Mouse (Mus musculus): ENCODE measurements around the gene Gm6583. TPM values are rescaled to one million over a fixed set of nuclear protein-coding genes. Genes with fewer than 3 reads are reported as not detected.

The Gm6583 gene
- polyA plus RNA-seq, 1 experiment, result not detected

DNA sequence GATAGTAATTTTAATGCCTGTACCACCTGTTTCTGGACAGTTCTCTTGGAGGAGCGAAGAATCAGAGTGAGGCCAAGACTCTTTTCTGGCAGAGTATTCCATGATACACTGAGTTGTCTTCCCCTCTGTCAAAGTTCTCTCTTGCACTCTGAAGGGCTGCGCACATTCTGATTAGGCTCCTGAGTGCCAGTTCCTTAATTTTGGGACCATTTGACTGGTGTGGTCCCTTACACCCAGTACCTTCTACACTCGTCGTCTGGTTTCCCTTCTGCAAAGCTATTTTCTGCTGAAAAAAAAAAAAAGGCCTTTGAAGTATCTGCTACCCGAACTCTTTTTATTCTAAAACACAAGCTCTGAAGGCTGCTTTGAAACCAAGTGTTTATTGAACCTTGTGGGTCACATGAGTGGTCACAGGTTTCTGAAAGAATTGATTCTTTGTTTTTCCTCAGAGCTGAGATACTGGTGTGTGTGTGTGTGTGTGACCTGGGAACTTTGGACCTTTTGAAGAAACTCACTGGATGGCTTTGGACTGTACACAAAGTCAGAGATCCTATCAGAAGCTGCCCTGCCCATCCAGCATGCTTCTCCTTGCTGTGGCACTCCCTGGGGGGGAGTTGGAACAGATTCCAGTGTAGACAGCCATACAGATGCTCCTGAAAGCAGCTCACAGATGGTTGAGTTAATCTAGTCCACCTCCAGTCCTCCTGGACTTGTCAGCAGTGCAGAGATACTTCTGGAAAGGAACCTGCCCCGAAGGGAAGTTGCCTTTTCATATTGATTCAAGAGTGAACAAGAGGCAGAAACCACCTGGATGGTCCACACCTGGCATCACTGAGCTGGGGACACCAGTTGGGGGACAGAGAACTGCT, 11.5 kb downstream of the Gm6583 start:
- TF ChIP-seq GATA1 (IDR thresholded peaks at IDR 0.05; ENCODE audit: low read length), result no peak

- TF ChIP-seq GATA1 (IDR thresholded peaks at IDR 0.05; ENCODE audit: low read length), result no peak
Observed at GRCm38 (mm10) chr5:112343205-112343595, 12.6 kb downstream of the Gm6583 start.

GRCm38 (mm10) chr5:112342463-112343204, 13.2 kb downstream of the Gm6583 start, which contains the start of the genes Srrd and Hps4:
Gene Srrd (minus strand): TSS chr5:112343040.
Gene Hps4 (plus strand): TSS chr5:112343083.
- no peak for TF ChIP-seq GATA1 (IDR thresholded peaks at IDR 0.05; ENCODE audit: low read length)

DNA sequence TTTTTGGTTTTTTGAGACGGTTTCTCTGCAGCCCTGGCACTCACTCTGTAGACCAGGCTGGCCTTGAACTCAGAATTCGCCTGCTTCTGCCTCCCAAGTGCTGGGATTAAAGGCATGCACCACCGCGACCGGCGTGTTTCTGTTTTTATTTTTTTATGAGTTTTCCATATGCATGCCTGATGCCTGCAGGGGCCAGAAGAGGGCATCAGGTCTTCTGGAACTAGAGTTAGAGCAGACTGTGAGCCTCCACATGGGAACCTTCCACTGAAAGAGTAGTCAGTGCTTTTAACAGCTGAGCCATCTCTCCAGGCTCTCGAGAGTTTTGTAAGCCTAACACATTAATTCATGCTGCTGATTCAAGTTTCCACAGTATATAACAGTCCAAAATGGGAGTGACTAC, 16.6 kb downstream of the Gm6583 start:
- TF ChIP-seq GATA1 (IDR thresholded peaks at IDR 0.05; ENCODE audit: low read length), result no peak

DNA sequence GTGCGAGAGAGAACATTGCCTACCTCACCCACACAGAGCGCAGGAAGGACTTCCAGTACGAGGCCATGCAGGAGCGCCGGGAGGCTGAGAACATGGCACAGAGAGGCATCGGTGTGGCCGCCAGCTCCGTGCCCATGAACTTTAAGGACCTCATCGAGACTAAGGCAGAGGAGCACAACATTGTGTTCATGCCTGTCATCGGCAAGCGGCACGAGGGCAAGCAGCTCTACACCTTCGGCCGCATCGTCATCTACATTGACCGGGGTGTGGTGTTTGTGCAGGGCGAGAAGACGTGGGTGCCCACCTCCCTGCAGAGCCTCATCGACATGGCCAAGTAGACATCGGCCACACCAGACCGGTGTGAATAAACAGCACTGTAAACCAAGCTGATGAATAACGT, 18.8 kb downstream of the Gm6583 start:
- no peak for TF ChIP-seq GATA1 (IDR thresholded peaks at IDR 0.05; ENCODE audit: low read length)

- no peak for TF ChIP-seq GATA1 (IDR thresholded peaks at IDR 0.05; ENCODE audit: low read length)
Observed at GRCm38 (mm10) chr5:112335473-112335872, 20.4 kb downstream of the Gm6583 start.

DNA sequence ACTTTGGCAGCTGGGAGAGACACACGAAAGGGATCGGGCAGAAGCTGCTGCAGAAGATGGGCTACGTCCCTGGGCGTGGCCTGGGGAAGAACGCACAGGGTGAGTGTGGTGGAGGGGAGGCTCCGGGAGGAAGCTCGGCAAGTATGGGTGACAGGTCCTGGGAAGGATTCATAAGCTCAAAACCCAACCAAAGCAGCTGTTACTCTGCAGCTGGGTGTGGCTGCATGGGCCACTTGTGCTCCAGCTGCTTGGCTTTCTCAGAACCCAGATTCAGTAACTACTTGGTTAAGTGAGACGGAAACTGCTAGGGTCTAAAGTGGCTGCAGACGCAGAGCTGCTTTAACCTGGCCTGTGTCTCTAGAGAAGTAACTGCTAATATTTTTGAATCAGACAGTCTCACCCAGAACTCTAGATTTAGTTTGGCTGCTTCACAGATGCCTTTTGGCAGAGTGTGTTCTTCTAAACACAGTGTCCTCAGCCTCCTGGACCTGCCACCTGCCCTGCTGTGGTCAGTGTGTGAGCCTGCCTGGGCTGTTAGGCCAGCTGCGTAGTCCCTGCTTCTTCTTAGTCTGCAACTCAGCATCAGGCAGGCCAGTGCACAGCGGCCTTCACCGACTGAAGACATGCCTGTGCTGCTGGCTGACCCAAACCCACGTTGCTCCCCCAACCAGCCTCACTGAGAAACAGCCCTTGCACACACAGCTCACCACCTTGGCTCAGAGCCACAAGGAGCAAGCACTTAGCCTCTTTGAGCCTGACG, 25.8 kb downstream of the Gm6583 start:
- no peak for TF ChIP-seq GATA1 (IDR thresholded peaks at IDR 0.05; ENCODE audit: low read length)

DNA sequence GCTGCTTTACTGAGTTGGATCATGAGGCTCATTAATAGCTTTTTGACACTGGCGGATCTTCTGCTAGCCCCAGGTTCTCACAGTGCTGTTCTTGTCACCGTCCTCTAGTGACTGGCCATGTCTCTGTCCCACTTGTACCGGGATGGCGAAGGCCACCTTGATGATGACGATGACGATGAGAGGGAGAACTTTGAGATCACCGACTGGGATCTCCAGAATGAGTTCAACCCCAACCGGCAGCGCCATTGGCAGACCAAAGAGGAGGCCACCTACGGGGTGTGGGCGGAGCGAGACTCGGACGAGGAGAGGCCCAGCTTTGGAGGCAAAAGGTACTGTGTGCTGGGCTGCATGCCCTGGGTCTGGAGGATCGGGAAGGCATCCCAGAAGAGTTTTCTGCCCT, 28.0 kb downstream of the Gm6583 start:
- no peak for TF ChIP-seq GATA1 (IDR thresholded peaks at IDR 0.05; ENCODE audit: low read length)

DNA sequence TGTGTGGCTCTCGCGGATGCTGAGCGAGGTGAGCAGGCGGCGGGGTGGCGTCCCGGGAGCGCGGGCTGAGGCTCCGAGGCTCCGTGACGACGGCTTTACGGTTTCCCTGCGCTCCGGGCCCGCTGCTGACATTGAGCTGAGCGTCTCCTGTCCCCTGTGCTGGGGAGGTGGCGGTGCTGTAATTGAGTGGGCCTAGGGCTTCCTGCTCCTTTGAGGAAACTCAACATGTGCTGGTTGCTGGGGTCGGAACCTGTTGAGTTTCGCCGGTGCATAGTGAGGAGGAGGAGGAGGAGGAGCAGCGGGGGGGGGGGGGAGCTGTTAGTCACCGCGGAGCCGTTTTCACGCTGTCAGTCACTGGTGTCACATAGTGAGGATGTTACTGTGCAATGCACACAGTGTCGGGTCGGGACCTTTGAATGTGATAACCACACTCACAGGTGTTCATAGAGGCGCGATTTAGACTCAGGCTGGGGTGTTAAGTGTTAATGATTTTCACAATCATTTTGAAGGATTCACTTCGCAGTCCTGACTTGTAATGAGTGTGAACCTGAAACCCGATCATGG, 29.3 kb downstream of the Gm6583 start:
- no peak for TF ChIP-seq GATA1 (IDR thresholded peaks at IDR 0.05; ENCODE audit: low read length)

DNA sequence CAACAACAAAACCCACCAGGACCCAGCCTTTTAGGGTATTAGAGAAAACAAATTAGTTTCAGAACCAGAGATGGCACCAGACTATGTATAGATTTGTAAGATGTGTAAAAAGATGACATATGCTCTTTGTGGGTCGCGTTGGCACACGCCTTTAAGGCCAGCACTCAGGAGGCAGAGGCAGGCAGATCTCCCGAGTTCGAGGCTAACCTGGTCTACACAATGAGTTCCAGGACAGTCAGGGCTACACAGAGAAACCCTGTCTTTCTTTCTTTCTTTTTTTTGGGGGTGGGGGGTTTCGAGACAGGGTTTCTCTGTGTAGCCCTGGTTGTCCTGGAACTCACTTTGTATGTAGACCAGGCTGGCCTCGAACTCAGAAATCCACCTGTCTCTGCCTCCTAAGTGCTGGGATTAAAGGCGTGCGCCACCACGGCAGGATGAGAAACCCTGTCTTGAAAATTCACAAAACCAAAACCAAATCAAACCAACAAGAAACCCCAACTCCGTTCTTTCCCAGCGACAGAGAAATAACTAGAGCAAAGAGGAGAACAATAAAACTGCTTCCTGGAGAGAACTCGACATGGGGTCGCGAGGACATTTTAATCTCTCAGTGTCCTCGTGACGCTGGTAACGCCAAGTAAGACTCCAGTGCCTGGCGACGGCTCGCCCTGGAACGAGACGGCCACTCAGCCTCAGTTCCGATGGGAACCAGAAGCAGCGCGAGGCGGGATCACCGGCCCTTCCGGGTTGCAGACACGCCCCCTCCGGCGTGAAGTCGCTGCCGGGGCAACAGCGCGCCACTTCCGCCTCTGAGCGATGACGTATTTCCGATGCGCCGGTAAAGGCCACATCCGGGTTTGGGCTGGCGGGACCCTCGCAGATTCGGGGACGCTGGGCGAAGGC, 30.0 kb downstream of the Gm6583 start, which contains the start of gene Tfip11:
Tfip11 (plus strand) TSS at position 813 of the 900 bp plus-strand sequence.
- no peak for TF ChIP-seq GATA1 (IDR thresholded peaks at IDR 0.05; ENCODE audit: low read length)

DNA sequence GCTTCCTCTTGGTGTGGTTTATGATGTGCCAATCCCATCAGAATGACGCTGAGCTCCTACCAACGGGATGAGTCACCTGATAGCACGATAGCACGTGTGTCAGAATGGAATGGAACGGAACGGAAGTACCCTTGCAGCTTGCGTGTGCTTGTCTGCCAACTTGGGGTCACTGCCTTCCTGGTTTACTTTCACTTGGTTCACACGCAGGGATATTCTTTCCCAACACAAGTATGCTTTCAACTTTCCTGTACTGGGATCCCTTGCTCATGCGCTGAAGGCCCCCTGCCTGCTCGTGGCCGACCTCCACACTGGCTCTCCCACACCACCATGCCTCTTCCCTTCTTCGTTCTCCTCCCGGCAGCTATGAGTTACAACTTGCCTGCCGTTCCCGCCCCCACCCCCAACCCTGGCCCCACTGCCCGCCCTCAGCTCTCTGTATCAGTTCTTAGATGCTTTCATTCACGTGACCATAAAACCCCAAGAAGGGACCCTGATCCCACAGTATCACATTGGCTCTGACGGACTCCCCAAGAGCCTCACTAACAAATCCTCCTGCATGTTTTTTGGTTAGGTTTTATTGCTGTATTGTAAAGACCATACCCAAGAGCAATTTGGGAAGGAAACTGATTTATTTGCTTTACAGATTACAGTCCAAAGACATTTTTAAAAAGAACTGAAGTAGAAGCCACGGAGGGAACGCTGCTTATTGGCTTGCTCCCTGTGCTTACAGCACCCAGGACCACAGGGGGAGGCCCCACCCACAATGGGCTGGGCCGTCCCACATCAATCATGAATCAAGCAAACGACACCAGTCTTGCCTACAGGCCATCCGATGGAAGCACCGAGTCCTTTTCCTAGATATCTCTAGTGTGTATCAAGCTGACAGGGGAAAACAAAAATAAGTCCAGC, 30.9 kb downstream of the Gm6583 start:
- TF ChIP-seq GATA1 (IDR thresholded peaks at IDR 0.05; ENCODE audit: low read length), result no peak

- no peak for TF ChIP-seq GATA1 (IDR thresholded peaks at IDR 0.05; ENCODE audit: low read length)
Observed at GRCm38 (mm10) chr5:112323246-112323645, 32.6 kb downstream of the Gm6583 start.

GRCm38 (mm10) chr5:112321376-112321775, 34.5 kb downstream of the Gm6583 start:
- TF ChIP-seq GATA1 (IDR thresholded peaks at IDR 0.05; ENCODE audit: low read length), result no peak

Measured in G1E-ER4 (cell line).